Mouse (Mus musculus): ENCODE measurements around the gene Olfr656.

DNA sequence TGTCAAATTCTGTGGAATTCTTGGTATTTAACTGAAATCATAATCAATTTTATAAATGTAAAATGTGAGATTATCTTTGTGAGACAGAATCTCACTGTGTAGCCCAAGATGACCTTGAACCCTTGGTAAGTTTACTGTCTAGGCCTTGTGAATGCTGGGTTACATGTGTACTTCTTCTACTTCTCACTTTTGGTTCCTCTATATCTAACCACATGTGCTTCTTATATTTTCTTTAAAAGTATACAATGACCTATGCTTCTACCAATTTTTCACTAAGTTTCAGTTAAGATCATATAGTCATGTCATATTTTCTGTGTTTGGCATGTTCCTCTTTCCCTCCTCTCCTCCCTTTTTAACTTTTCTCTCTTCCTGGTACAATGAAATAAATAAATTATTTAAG, 9.0 kb upstream of the Olfr656 start:
- TF ChIP-seq CTCF (IDR thresholded peaks at IDR 0.05; ENCODE audit: low read depth), result no peak
- no peak for TF ChIP-seq EP300 (IDR thresholded peaks at IDR 0.05; ENCODE audit: low read depth)
